Mouse (Mus musculus) embryonic facial prominence, embryonic 14.5 days (tissue): ENCODE measurements around the gene Nptxr. TPM values are rescaled to one million over a fixed set of nuclear protein-coding genes. Genes with fewer than 3 reads are reported as not detected.

Source experiments
- ATAC-seq: fragments of 200-750 bp; cut with Nextera tagmentation; 2 replicates; pipeline ENCODE4 v1.8.0; 2017; ENCODE audit warnings: low read depth, moderate number of reproducible peaks, moderate TSS enrichment
- DNase-seq: peaks from one replicate; pipeline ENCODE4 v3.0.0-alpha.2; 2015; ENCODE audit warnings: low spot score
- H3K27ac ChIP-seq: fragments of 300-500 bp; sonication (generic); replicated peaks from 2 replicates; pipeline ENCODE4 v1.5.1; 2014; ENCODE audit warnings: low read depth, mild to moderate bottlenecking, low read length, moderate library complexity
- H3K27me3 ChIP-seq: fragments of 300-500 bp; sonication (generic); replicated peaks from 2 replicates; pipeline ENCODE4 v1.6.1; 2014; ENCODE audit warnings: low read length; ENCODE audit not compliant: control insufficient read depth, insufficient read depth
- H3K36me3 ChIP-seq: fragments of 300-500 bp; sonication (generic); 2 replicates; pipeline ENCODE4 v1.6.1; 2014; ENCODE audit warnings: low read length, mixed read lengths; ENCODE audit not compliant: control insufficient read depth, insufficient read depth
- H3K4me1 ChIP-seq: fragments of 300-500 bp; sonication (generic); 2 replicates; pipeline ENCODE4 v1.6.1; 2014; ENCODE audit warnings: antibody characterized with exemption, low read length; ENCODE audit not compliant: control insufficient read depth, insufficient read depth
- H3K4me2 ChIP-seq: fragments of 300-500 bp; sonication (generic); 2 replicates; pipeline ENCODE4 v1.6.1; 2014; ENCODE audit warnings: low read depth, mild to moderate bottlenecking, low read length, moderate library complexity, mixed read lengths
- H3K4me3 ChIP-seq: fragments of 300-500 bp; sonication (generic); 2 replicates; pipeline ENCODE4 v1.5.1; 2014; ENCODE audit warnings: low read depth, mild to moderate bottlenecking, low read length
- H3K9ac ChIP-seq: fragments of 300-500 bp; sonication (generic); 2 replicates; pipeline ENCODE4 v1.6.1; 2014; ENCODE audit warnings: low read depth, mild to moderate bottlenecking, low read length, moderate library complexity, mixed read lengths
- H3K9me3 ChIP-seq: fragments of 300-500 bp; sonication (generic); 2 replicates; pipeline ENCODE4 v1.6.1; 2016; ENCODE audit warnings: low read length; ENCODE audit not compliant: control insufficient read depth
- WGBS: fragments of 180-500 bp; shearing (Covaris S2); extraction: QIAGEN DNeasy Blood & Tissue Kit; methylation state at CpG from one replicate; pipeline ENCODE4 v1.1.7; 2014; 5-methylcytosine and 5-hydroxymethylcytosine counted together
- polyA plus RNA-seq: library from polyadenylated mRNA; unstranded; fragments of >200 nt; fragmentation: Nextera tagmentation; extraction: Ambion mirVana; gene quantifications from 2 replicates; pipeline ENCODE4 v1.2.1, GENCODE M21; 2014

Nptxr gene
- polyA plus RNA-seq, 1 experiment from 2014 or later: 3.2 TPM

- Histone ChIP-seq H3K4me2 (peak overlapping the region; percentile 70), H3K27ac (peak overlapping the region; percentile 24), H3K4me3 (peak overlapping the region; percentile 97), H3K9me3 (no peaks in the 10 kb centered on the region), H3K9ac (peak overlapping the region; percentile 91), H3K36me3 (peaks cover 27% of the 10 kb centered on the region), H3K4me1 (peaks cover 9% of the 10 kb centered on the region), H3K27me3 (no peaks in the 10 kb centered on the region)
- WGBS: 23% methylated on average over 14 of the region's 14 CpGs
- ATAC-seq (no peak), DNase-seq (no peak)
These were observed 63.2 kb downstream of the Nptxr start for GRCm38 (mm10) chr15:79741173-79741858.

GRCm38 (mm10) chr15:79740739-79741138, 63.8 kb downstream of the Nptxr start:
- Histone ChIP-seq H3K4me2 (peak overlapping the region; percentile 70), H3K9me3 (no peaks in the 10 kb centered on the region), H3K4me3 (peak overlapping the region; percentile 97; the same call in 1 of the 2 replicates), H3K4me1 (peaks cover 11% of the 10 kb centered on the region), H3K36me3 (peaks cover 31% of the 10 kb centered on the region), H3K27ac (no peak overlapping the region), H3K27me3 (no peaks in the 10 kb centered on the region), H3K9ac (no peak overlapping the region)
- WGBS: 74% methylated on average over 3 of the region's 3 CpGs
- no peak for ATAC-seq
- DNase-seq: no peak

Other genes starting within 250 kb of the Nptxr start
- 1.8 and 2.6 TPM in 2 replicates for gene Dmc1, start 199.7 kb downstream of the Nptxr start, polyA plus RNA-seq
- 0.85 and 1.3 TPM in 2 replicates for gene Fam227a, start 145.8 kb downstream of the Nptxr start, polyA plus RNA-seq
- gene Cby1, start 145.6 kb downstream of the Nptxr start, polyA plus RNA-seq: 47.4 and 52.3 TPM in 2 replicates
- gene Tomm22, start 133.9 kb downstream of the Nptxr start, polyA plus RNA-seq: 208 and 234 TPM in 2 replicates
- gene Josd1, start 116.8 kb downstream of the Nptxr start, polyA plus RNA-seq: 19.0 and 19.9 TPM in 2 replicates
- gene Gtpbp1, start 113.9 kb downstream of the Nptxr start, polyA plus RNA-seq: 27.2 and 28.4 TPM in 2 replicates
- gene Sun2, start 62.2 kb downstream of the Nptxr start, polyA plus RNA-seq: 5.9 and 6.4 TPM in 2 replicates
- gene Dnal4, start 26.9 kb downstream of the Nptxr start, polyA plus RNA-seq: 50.0 and 59.5 TPM in 2 replicates
- 0.80 TPM in 1 of 2 replicates, not detected in the other for gene Npcd, start 29.5 kb upstream of the Nptxr start, polyA plus RNA-seq
- 50.2 and 54.4 TPM in 2 replicates for gene Cbx6, start 29.9 kb upstream of the Nptxr start, polyA plus RNA-seq
- gene Apobec3, start 86.9 kb upstream of the Nptxr start, polyA plus RNA-seq: 16.1 and 17.3 TPM in 2 replicates
- 1.5 and 1.8 TPM in 2 replicates for gene Cbx7, start 166.4 kb upstream of the Nptxr start, polyA plus RNA-seq
- gene Pdgfb, start 210.2 kb upstream of the Nptxr start, polyA plus RNA-seq: 6.1 and 6.7 TPM in 2 replicates